Mouse (Mus musculus) cerebellum, adult 2 months (tissue): ENCODE measurements around the gene Fermt2.

ENCODE experiments used
- CTCF ChIP-seq: fragments of 200-500 bp; IDR thresholded peaks from 2 replicates; pipeline ENCODE4 v1.5.1; 2011; ENCODE audit warnings: low read depth, mild to moderate bottlenecking, control low read depth, low read length, moderate library complexity, borderline replicate concordance; ENCODE audit not compliant: insufficient read depth
- POLR2A ChIP-seq: fragments of 200-500 bp; IDR thresholded peaks from 2 replicates; pipeline ENCODE4 v1.6.1; 2011; ENCODE audit warnings: low read length, control low read depth, borderline replicate concordance; ENCODE audit not compliant: insufficient read depth

- TF ChIP-seq POLR2A (peak; percentile 52), CTCF (no peak)
Observed at GRCm38 (mm10) chr14:45529411-45530363, at the start of gene Fermt2.
